Mouse (Mus musculus): ENCODE measurements at regions not wholly inside any gene's neighbourhood (a gene's known extent, or its start where the extent isn't known, plus 50 kb on each side); places are given as distances from the start of the nearest gene placed in this dataset.

DNA sequence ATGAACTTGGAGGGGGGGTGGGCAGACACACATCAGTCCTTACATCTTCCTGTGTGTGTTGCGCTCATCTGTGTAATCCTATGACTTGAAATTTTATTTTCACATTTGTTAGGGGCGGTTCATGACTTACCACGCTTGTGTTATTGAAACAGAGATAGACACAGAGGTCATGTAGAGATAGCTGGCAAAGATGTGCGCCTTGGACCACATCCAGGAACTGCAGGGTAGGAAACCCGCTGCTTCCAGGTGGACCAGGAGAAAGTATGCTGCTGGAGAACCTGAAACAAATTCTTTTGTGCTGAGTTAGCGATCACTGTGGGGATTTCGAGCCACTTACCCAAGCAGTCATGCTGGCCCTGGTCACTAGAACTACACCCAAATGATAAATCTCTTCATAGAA is 89.1 kb downstream of the Kcnj2 start:
- DNase-seq, result no peak

DNA sequence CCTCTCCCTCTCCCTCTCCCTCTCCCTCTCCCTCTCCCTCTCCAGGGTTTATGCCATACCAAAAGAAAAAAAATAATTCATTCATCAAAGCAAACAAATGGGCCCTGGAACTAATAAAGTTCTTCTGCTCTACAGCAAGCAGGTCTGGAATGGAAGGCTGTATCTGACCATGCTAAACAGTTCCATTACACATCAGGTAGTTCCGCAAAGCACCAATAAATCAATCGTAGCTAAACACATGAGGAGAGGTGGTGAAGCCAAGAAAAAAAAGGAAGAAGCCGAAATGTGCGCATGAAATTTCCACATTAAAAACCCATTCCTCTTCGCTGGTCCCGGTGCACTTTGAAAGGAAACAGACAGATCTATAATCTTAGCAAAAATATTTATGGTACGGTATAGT is 89.8 kb downstream of the Kcnj2 start:
- DNase-seq, result no peak

DNA sequence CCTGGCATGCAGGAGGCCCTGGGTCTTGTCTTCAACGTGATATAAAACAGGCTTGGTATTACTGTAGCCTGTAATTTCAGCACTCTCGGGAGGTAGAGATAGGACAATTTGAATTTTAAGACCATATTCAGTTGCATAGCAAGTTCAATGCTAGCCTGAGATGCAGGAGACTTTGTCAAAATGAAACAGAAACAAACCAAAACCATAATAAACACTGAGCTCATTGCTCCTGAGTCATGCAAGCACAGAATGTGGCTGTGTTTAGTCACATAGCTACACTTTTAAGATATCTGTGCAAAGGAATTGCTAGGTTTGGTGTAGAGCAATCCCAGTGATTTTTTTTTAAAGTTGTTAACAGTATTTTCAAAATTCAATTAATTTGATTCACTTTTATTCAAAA is 93.3 kb downstream of the Kcnj2 start:
- no peak for DNase-seq

DNA sequence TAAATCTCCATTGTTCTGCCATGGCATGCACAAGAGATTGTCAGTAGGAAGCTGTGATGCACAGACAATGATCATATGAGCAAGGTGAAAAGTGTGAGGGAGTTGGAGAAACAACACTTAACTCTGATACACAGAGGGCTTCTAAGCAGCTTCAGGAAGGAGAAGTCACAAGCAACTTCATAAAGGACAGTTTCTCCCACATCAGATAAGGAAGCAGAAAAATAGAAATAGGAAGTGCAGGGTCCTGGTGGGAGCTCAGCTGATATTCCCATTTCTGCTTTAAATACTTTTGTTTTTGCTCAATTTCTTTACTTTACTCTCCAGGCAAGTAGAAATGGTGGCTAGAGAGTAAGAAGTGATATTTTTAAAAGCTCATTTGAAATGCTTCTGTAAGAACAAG is 98.9 kb downstream of the Kcnj2 start:
- DNase-seq, result no peak

DNA sequence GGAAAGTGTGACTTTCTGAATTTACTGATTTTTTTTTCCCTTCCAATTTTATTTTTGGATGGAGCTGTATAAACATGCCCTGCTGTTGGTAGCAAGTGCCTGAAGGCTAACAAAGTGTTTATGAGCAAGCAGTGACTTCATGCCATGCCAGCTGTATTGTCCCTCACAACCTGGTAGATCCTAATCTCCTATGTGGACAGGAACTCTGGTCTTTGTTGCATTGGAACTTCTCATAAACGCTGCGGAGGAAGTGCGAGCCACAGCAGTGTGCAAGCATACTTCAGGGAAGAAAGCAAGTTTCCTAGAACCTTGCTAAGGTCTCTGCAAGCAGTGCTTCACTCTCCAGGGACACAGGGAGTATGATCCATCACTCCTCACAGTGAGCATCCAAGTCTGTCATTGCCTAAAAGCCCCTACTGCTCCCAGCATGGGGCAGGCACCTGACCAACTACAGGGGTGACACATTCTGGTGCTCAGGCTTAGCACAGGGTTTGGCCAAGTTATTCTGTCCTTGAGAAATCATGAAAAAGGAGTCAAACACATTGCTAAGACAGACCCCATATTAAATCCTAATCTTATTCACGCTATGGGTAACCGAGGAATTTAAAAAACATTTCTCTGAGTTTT is 104.3 kb downstream of the Kcnj2 start:
- peak; percentile 24 for DNase-seq

DNA sequence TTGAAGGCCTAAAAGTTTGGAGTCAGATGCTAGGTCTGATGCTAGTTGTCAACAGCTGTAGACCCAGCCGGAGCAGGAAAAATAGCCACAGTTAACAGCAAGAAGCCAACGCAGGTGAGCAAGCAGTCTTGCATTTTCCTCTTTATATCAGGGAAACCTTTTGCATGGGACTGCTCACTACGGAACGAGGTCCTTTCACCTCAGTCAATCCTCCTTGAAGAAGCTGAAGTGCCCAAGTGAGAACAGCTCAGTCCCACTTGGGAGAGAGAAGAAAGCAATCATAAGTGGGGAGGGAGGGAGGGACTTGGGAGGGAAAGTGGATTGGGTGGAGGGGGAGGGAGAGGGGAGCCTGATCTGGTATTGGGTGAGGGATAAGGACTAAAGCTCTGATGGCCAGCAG is 107.6 kb downstream of the Kcnj2 start:
- DNase-seq, result peak; percentile 25

DNA sequence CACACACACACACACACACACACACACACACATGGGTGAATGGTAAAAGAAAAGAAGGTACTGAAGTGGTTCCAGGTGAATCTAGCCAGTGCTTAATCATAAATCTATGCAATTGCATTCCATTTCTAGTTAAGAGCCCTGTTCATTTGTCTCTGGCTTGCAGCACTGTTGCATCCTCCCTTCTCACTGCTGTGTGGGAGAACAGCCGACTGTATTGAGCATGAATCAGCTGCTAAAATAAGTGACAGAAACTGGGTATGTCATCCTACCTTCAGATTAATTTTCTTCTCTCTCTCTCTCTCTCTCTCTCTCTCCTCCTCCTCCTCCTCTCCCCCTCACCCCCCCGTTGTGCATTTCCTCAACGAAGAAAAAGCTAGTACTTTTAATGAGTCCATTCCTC is 109.6 kb downstream of the Kcnj2 start:
- no peak for DNase-seq

DNA sequence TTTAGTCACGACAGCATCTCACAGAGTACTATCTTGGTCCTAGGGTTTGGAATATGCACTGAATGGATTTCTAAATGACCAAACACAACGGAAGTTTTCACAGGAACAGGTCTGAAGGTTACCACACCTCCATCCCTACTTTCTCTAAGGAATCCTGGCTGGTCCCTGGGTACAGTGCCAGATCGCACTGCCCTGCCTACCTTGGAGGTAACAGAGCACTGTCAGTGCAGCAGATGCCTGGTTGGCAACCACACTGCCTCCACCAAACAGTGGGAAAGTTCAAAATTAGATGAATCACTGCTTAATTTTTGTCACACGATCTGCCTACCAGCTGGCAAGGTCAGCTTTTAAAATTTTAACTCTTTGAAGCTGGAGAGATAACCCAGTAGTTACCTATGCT is 111.6 kb downstream of the Kcnj2 start:
- DNase-seq, result no peak

DNA sequence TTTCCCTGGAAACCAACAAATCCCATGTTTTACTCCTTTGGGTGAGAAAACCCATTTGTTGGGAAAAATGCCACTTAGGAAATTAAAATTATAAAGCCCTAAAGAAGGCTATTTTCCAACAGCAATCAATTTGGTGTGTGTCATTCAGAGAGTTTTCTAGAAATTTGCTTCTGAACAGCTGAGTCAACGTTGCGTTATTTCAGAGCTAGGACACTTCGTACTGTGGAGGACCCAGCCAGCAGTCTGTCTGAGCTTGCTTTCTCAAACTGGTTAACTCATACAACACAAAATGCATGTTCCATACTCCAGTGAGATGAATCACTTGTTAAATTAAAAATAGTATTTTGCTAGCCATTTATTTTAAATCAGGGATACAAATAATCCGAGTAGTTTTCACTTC is 131.5 kb downstream of the Kcnj2 start:
- DNase-seq, result no peak

DNA sequence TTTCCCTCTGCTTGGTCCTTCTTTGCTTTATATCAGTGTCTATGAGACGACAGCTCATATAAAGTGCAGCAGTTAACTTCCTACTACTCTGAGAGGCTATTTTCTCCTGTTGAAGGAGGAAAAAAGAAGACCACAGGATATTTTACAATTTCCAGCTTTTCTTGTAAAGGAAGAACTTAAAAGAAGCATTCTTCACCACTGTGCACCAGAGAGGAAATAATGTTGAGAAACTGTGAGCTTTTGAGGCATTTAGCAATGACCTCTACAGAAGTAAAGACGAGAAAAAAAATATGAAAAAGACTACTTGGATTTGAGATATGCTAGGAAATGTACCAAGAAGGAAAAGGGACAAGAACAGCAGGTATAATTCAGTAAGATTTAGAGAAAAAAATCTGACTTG is 134.5 kb downstream of the Kcnj2 start:
- no peak for DNase-seq

DNA sequence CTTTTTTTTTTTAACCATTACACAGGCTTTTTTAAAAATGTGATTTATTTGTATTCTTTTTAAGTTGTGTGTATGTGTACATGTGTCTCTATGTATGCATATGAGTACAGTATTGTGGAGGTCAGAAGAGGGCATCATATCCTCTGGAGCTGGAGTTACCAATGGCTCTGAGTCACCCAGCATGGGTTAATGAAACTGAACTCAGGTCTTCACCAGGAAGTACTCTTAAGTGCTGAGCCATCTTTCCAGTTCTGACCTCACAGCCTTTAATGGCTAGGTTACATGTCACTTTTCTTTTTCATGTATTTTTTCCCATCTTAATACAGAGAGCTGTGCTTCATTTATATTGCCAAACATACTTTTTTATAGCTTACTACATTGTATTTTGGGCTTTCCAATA is 136.8 kb downstream of the Kcnj2 start:
- DNase-seq, result no peak

DNA sequence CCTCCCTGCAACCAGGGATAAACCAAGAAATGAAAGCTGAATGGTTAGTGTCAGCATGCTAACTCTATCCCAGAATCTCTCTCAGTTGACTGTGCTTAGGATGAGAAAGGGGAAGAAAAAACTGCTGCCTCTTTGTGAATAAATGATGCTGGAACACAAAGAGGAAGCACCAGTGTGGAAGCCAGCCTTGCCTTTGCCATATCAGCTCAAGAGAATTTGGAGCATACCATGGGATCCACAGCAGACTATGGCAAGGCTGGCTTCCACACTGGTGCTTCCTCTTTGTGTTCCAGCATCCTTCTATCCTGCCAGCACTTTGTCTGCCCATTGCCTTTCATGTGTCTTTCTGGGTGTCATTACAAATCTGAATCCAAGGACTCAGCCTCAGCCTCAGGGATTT is 144.6 kb downstream of the Kcnj2 start:
- DNase-seq, result no peak

DNA sequence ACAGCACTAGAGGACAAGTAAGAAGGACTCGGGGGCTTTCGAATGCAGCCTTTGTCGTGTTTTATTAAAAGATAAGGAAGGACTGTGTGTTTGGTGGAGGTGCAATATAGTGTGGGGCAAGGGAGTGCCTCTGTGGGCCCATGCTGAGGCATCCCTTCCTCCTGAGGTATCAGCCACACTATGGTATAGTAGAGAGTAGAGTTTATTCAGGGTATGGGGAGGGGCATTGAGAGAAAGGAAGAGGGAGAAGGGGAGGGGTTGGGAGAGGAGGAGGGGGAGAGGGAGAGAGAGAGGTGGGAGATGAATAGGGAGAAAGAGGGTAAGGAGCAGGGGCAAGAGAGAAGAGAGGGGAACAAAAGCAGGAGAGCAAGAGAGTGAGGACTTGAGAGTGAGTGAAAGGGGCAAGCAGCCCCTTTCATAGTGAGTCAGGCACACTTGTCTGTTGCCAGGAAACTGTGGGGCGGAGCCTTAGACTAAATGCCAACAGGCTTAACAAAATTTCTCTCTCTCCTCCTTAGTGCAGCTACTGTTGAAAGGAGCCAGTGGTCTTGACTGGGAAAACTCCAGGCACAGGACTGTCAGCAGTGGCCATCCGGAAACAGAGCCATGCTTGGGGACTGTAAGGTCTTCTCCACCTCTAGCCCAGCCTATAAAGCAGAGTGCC is 146.2 kb downstream of the Kcnj2 start:
- DNase-seq, result no peak

DNA sequence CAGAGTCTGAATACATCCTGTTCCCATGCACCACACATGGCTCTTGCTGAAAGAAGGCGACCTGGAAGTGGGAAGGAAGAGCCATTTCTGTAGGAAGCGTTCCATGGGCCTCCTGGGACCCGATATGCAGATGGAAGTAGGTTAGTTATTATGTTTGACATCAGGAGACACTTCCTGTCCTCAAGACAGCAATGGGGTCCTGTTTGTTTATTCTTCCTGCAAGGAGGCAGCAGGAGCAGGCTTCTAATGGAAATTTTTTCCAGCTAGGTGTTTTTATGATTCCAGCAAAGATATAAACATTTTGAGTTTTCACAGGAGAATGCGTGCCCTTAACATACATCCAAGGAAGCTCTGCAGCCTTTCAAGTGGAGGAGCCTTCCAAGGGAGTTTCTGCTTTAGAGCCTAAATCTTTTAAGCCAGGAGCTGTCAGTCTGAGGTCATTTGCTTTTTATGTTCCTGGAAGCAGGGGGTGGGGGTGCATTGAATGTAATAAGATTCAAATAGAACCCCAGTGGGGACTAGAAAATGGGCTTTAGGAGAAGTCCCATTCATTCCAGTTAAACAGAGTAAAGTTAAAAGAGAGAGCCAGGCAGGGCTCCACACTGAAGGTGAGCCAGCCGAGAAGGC is 146.9 kb downstream of the Kcnj2 start:
- no peak for DNase-seq

DNA sequence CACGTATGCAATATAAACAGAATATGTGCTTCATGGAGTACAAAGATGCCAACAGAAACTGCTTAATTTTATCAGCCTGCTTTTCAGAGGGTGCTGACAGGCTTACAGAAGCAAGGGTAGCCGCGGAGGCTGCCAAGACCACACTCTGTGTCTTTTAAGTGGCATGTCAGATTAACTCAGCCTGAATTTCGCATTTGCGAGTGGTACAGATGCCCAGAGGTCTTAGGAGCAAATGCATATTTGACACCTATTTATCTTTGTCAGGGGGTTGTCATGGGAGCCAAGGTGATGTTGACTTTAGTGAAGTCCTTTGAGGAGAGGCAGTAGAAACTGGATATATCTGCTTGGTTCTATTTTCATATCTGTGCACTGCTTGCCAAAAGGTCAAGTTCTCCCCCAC is 149.0 kb downstream of the Kcnj2 start:
- no peak for DNase-seq

DNA sequence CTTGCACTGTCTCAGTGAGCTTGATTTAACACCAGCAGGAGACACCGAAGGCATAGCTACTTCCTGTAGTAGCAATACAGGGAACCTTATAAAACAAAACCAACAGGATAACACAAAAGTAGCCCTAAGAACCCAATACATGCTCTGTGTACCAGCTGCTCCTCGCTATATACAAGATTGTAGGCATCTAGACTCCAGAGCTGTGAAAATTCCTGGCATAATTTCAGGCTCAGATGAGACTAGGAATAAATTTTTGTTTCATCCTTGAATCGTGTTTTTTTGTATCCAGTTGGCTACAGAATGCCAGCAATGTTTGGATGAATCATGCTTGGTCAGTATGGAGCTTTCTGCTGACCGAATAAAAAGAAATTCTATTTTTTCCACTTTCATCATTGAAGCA is 157.9 kb downstream of the Kcnj2 start:
- DNase-seq, result no peak

DNA sequence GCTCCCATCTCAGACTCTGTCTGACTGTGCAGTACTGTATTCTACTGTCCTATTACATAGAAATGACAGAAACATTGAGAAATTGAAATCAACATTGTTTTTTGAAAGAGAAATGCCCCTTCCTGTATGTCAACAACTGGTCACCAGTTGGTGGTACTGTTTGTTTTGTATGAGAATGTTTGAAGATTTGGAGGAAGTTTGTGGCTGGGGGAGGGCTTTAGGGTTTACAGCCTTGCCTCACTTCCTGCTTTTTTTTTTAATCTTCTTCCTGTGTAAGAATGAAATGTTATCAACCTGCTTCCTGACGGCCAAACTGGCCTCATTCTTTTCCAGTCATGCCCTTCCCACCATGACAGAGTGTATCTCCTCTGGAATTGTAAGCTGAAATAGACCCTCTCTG is 161.3 kb downstream of the Kcnj2 start:
- peak; percentile 22 for DNase-seq

DNA sequence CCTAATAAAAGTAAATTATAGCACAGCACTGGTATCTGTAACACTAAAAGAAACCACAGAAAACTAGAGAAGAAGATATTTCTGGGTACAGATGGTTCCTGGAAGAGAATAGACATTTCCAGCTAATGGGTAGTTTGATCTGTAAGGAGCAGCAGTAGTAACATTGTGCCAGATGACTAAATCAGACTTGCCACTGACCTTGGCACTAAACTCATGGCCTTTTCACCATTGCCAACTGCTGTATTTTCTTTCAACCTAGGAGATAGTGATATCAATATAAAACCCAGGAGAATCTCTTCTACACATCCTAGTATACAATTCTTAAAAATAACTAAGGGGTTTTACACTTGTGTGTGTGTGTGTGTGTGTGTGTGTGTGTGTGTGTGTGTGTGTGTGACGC is 170.8 kb downstream of the Kcnj2 start:
- DNase-seq, result no peak

DNA sequence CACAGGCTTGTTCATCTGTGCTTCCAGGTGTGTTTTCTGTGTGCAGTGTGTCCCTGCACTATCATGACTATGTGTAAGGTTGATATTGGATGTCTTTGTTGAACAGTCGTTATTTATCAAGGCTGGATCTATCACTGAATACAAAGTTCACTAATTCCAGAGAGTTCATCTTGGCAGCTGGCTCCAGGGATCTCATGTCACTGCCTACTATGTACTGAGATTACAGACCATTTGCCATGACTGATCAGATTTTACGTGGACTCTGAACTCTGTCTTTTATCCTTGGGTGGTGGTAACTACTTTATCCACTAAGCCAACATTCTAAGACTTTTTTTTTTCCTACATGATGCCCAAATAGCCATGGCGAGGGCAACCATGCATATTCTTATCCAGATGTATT is 173.8 kb downstream of the Kcnj2 start:
- DNase-seq, result no peak

DNA sequence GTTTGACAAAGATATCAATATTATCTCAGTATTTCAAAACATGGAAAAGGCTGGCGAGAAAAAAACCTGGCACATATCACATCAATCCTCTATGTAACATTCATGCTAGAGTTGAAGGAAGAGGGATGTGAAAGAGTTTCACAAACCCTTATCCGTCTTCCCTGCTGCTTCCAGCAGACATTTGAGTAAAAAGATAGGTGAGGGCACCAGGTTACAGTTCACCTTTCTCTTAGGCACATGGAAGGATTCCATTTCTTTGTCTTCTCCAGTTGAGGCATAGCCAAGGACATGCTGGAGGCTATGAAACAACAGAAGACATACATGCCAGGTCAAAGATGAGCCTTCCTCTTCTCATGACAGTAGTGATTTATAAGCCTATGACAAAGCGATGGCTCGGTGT is 186.3 kb downstream of the Kcnj2 start:
- peak; percentile 6 for DNase-seq

DNA sequence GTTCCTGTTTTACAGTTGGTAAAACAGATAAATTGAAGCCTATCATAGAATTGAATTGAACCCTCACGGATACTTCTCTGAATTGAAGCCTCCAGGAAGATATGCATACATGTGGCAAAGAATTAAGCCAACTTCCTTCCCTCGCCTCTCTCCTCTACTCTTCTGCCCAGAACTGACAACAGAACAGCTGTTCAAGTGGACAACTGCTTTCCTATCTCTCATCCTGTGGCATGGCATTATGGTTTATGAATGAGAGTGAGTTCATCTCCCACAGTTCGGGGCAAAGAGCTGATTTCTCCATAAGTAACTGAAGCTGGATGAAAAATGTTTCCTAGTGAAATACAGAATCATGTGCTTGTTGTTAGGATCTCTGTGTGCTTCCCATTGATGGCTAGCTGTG is 190.6 kb downstream of the Kcnj2 start:
- DNase-seq, result no peak

DNA sequence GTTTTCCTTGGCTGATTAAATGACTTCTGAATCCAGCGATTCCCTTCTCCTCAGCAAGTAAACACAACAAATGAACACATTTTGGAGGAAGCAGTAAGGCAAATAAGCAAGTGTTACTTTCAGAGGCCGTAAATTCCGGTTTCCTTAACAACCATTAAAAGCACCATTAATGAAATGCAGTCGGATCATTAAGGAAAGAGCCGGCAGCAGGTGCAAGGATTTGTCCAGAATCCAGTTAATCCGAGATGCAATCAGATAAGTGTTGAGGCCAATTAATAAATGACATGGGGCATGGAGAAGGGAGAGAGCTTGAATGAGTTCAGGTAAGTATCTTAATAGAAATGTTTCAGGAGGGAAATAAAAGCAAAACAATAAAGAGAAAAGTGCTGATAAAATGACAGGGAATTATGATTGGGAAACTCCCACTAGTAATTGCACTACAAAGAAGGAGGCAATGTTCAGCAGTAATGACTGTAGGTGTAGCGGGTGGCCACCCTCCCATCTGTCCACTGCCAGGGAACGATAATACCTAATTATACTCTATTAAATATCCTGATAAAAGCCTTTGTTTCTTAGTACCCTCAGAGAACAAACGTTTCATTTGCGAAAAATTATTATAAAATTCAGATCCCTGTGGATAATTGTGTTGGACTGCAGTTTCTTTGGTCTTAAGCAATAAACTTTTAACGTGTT is 194.9 kb downstream of the Kcnj2 start:
- DNase-seq, result no peak

DNA sequence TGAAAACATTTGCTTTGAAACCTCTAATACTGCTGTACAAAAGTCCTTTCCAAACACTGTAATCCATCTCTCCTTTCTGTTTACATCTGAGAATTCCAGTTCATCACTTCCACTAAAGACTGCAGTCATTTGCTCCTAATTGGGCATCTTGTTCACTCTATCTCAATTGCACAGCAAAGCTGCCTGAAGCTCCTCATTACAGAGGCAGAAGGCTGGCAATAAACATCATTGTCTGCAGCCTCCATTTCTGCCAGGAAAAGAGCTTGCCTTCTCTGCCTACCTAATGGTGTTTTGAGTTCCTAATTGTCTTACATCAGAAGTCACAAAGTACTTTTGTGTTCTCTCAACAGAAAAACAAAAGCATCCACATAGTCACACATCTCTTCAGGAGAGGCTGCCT is 207.7 kb downstream of the Kcnj2 start:
- no peak for DNase-seq

DNA sequence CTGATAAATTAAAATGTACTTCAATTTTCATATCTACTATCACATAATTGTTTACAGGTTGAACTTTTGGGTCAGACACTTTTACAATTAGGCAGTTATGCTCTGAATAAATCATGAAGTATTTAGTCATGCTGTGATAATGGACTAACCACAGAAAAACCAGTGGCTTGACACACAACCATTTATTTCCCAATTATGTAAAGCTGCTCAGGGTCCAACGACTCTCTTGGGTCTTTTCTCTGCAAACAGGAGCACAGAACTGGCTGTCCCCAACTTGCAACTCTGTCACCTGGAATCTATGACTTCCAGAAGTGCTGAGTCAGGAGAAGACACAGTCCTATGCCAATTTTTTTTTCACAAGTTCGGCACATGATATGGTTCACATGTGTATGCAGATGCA is 214.8 kb downstream of the Kcnj2 start:
- DNase-seq, result no peak
